Mouse (Mus musculus) kidney, embryonic 16.5 days (tissue): Measurements from ENCODE around the gene Farp2. TPM values are rescaled to one million over a fixed set of nuclear protein-coding genes. Genes with fewer than 3 reads are reported as not detected.
"Not testable (repeated sequence)": the region's sequence is repeated elsewhere in the genome, so short reads cannot be mapped to it uniquely, and the experiment has no call there.

ENCODE experiments used
- ATAC-seq: fragments of 200-750 bp; cut with Nextera tagmentation; 2 replicates; pipeline ENCODE4 v1.8.0; 2017; ENCODE audit warnings: moderate TSS enrichment; ENCODE audit not compliant: low FRiP score, low TSS enrichment
- H3K27ac ChIP-seq: fragments of 300-500 bp; sonication (generic); 2 replicates; pipeline ENCODE4 v1.5.1; 2014; ENCODE audit warnings: low read length
- H3K27me3 ChIP-seq: fragments of 300-500 bp; sonication (generic); 2 replicates; pipeline ENCODE4 v1.6.1; 2014; ENCODE audit warnings: low read length, control low read depth, mixed read lengths; ENCODE audit not compliant: insufficient read depth
- H3K36me3 ChIP-seq: fragments of 300-500 bp; sonication (generic); 2 replicates; pipeline ENCODE4 v1.6.1; 2014; ENCODE audit warnings: low read length, control low read depth, mixed read lengths; ENCODE audit not compliant: insufficient read depth
- H3K4me1 ChIP-seq: fragments of 300-500 bp; sonication (generic); 2 replicates; pipeline ENCODE4 v1.6.1; 2014; ENCODE audit warnings: low read length, control low read depth, mixed read lengths; ENCODE audit not compliant: insufficient read depth
- H3K4me2 ChIP-seq: fragments of 300-500 bp; sonication (generic); replicated peaks from 2 replicates; pipeline ENCODE4 v1.6.1; 2014; ENCODE audit warnings: low read depth, low read length
- H3K4me3 ChIP-seq: fragments of 300-500 bp; sonication (generic); 2 replicates; pipeline ENCODE4 v1.5.1; 2014; ENCODE audit warnings: mild to moderate bottlenecking, low read length
- H3K9ac ChIP-seq: fragments of 300-500 bp; sonication (generic); replicated peaks from 2 replicates; pipeline ENCODE4 v1.6.1; 2014; ENCODE audit warnings: low read length
- H3K9me3 ChIP-seq: fragments of 300-500 bp; sonication (generic); 2 replicates; pipeline ENCODE4 v1.6.1; 2016; ENCODE audit warnings: low read length, control low read depth
- WGBS: fragments of 180-500 bp; shearing (Covaris S2); extraction: QIAGEN DNeasy Blood & Tissue Kit; methylation state at CpG from one replicate; pipeline ENCODE4 v1.1.7; 2014; 5-methylcytosine and 5-hydroxymethylcytosine counted together
- polyA plus RNA-seq: library from polyadenylated mRNA; unstranded; fragments of >200 nt; fragmentation: Nextera tagmentation; extraction: Ambion mirVana; gene quantifications from 2 replicates; pipeline ENCODE4 v1.2.1, GENCODE M21; 2015

Farp2 gene
- polyA plus RNA-seq, 1 experiment from 2014 or later = 10.1 TPM

- WGBS = 83% methylated on average over 5 of the region's 5 CpGs
These were observed 137.8 kb downstream of the Farp2 start for GRCm38 (mm10) chr1:93649604-93650172.

GRCm38 (mm10) chr1:93654275-93654674 lies 142.4 kb downstream of the Farp2 start:
- no peak overlapping the region for H3K4me2 ChIP-seq
- H3K27me3 ChIP-seq = no peaks in the 10 kb centered on the region
- no peak overlapping the region for H3K9ac ChIP-seq
- no peak overlapping the region for H3K4me3 ChIP-seq
- no peaks in the 10 kb centered on the region for H3K36me3 ChIP-seq
- H3K9me3 ChIP-seq = no peaks in the 10 kb centered on the region
- WGBS = 32% methylated on average over 2 of the region's 2 CpGs
- no peak for ATAC-seq
- H3K27ac ChIP-seq = no peak overlapping the region
- peaks cover 4% of the 10 kb centered on the region; the same call in 1 of the 2 replicates for H3K4me1 ChIP-seq

More at GRCm38 (mm10) chr1:93649604-93650172, 137.8 kb downstream of the Farp2 start:
- Histone ChIP-seq H3K4me3 (no peak overlapping the region), H3K9ac (no peak overlapping the region), H3K27me3 (no peaks in the 10 kb centered on the region), H3K4me1 (peaks cover 4% of the 10 kb centered on the region; the same call in 1 of the 2 replicates), H3K36me3 (no peaks in the 10 kb centered on the region), H3K4me2 (no peak overlapping the region), H3K27ac (no peak overlapping the region), H3K9me3 (no peaks in the 10 kb centered on the region)
- no peak for ATAC-seq

- H3K36me3 ChIP-seq = no peaks in the 10 kb centered on the region
- H3K9me3 ChIP-seq = no peaks in the 10 kb centered on the region
- no peak overlapping the region for H3K27ac ChIP-seq
- H3K9ac ChIP-seq = no peak overlapping the region
- H3K4me3 ChIP-seq = no peak overlapping the region
- 63% methylated on average over 2 of the region's 2 CpGs for WGBS
- H3K27me3 ChIP-seq = no peaks in the 10 kb centered on the region
- ATAC-seq = 0 out of 2 replicates have a peak, but pooled peaks have one; percentile 46
- no peak overlapping the region for H3K4me2 ChIP-seq
- H3K4me1 ChIP-seq = peaks cover 4% of the 10 kb centered on the region; the same call in 1 of the 2 replicates
These were observed 142.9 kb downstream of the Farp2 start for GRCm38 (mm10) chr1:93654798-93655197.

- Histone ChIP-seq H3K9me3 (0 out of 2 replicates have a peak, but pooled peaks cover 4% of the 10 kb centered on the region), H3K4me1 (peaks cover 4% of the 10 kb centered on the region; the same call in 1 of the 2 replicates), H3K9ac (no peak overlapping the region), H3K36me3 (no peaks in the 10 kb centered on the region), H3K4me3 (no peak overlapping the region), H3K27ac (no peak overlapping the region), H3K4me2 (no peak overlapping the region), H3K27me3 (no peaks in the 10 kb centered on the region)
- ATAC-seq = no peak
- WGBS = 62% methylated on average over 7 of the region's 7 CpGs
These were observed 144.6 kb downstream of the Farp2 start for GRCm38 (mm10) chr1:93656325-93657024.

- no peaks in the 10 kb centered on the region for H3K36me3 ChIP-seq
- WGBS = 65% methylated on average over 5 of the region's 5 CpGs
- H3K27ac ChIP-seq = no peak overlapping the region
- H3K4me2 ChIP-seq = no peak overlapping the region
- no peak for ATAC-seq
- no peak overlapping the region for H3K4me3 ChIP-seq
- 0 out of 2 replicates have a peak, but pooled peaks cover 4% of the 10 kb centered on the region for H3K9me3 ChIP-seq
- peaks cover 4% of the 10 kb centered on the region; the same call in 1 of the 2 replicates for H3K4me1 ChIP-seq
- no peaks in the 10 kb centered on the region for H3K27me3 ChIP-seq
- H3K9ac ChIP-seq = no peak overlapping the region
These were observed 145.1 kb downstream of the Farp2 start for GRCm38 (mm10) chr1:93657025-93657360.

- H3K9me3 ChIP-seq, H3K27me3 ChIP-seq, H3K4me3 ChIP-seq, ATAC-seq, H3K36me3 ChIP-seq, H3K4me1 ChIP-seq, H3K9ac ChIP-seq, H3K27ac ChIP-seq, H3K4me2 ChIP-seq: not testable (repeated sequence)
These were observed 146.7 kb downstream of the Farp2 start, which contains the start of gene Stk25 for GRCm38 (mm10) chr1:93658559-93658958. TSS of gene Stk25 (minus strand) at chr1:93658659.

GRCm38 (mm10) chr1:93667760-93668400 lies 156.0 kb downstream of the Farp2 start:
- H3K27ac ChIP-seq = peak overlapping the region; percentile 88
- no peaks in the 10 kb centered on the region for H3K36me3 ChIP-seq
- H3K9me3 ChIP-seq = no peaks in the 10 kb centered on the region
- no peaks in the 10 kb centered on the region for H3K27me3 ChIP-seq
- peaks cover 34% of the 10 kb centered on the region for H3K4me1 ChIP-seq
- H3K9ac ChIP-seq = no peak overlapping the region
- no peak overlapping the region; the same call in 1 of the 2 replicates for H3K4me2 ChIP-seq
- H3K4me3 ChIP-seq = no peak overlapping the region
- peak; percentile 40 for ATAC-seq
- WGBS = 29% methylated on average over 13 of the region's 13 CpGs

GRCm38 (mm10) chr1:93668791-93669548 lies 157.1 kb downstream of the Farp2 start:
- WGBS = 9% methylated on average over 17 of the region's 17 CpGs
- H3K27ac ChIP-seq = peak overlapping the region; percentile 88
- H3K9me3 ChIP-seq = no peaks in the 10 kb centered on the region
- H3K27me3 ChIP-seq = no peaks in the 10 kb centered on the region
- H3K4me3 ChIP-seq = peak overlapping the region; percentile 49
- peak; percentile 86 for ATAC-seq
- no peaks in the 10 kb centered on the region for H3K36me3 ChIP-seq
- peaks cover 34% of the 10 kb centered on the region for H3K4me1 ChIP-seq
- peak overlapping the region; percentile 72 for H3K9ac ChIP-seq
- peak overlapping the region; percentile 69 for H3K4me2 ChIP-seq

- Histone ChIP-seq H3K9ac (no peak overlapping the region), H3K4me1 (peaks cover 34% of the 10 kb centered on the region), H3K27me3 (no peaks in the 10 kb centered on the region), H3K4me3 (no peak overlapping the region), H3K36me3 (no peaks in the 10 kb centered on the region), H3K27ac (no peak overlapping the region), H3K9me3 (no peaks in the 10 kb centered on the region), H3K4me2 (no peak overlapping the region)
- ATAC-seq = no peak
These were observed 158.1 kb downstream of the Farp2 start for GRCm38 (mm10) chr1:93669941-93670340.
